Mouse (Mus musculus): ENCODE measurements around the gene Prss53. TPM values are rescaled to one million over a fixed set of nuclear protein-coding genes. Genes with fewer than 3 reads are reported as not detected.

Prss53 gene
- total and polyA plus RNA-seq, 3 experiments = 0.30 TPM; not detected in 2

- in situ Hi-C loops (cut with MboI; ENCODE audit: low pct_ligation_motif_present, low pct_unique_long_range_greater_than_20kb, low sequenced_read_pairs) = loop anchor here (10.0 kb wide), 1 partner anchor 1218 kb away; the partner anchor contains the start of gene Coro1a
- no peaks in the 10 kb centered on the region for H3K27me3 ChIP-seq (replicated peaks)
- no peaks in the 10 kb centered on the region for H3K9me3 ChIP-seq (replicated peaks; ENCODE audit: low read length)
- H3K4me2 ChIP-seq (ENCODE audit: insufficient read depth, low read depth, poor library complexity, severe bottlenecking) = no peak overlapping the region
- dilution Hi-C loops (cut with MboI; ENCODE audit: extremely low pct_ligation_motif_present, extremely low pct_unique_long_range_greater_than_20kb, low sequenced_read_pairs) = no loop called here
- TF ChIP-seq JUN (IDR thresholded peaks at IDR 0.05; ENCODE audit: insufficient read depth, low read depth, low read length) (no peak), ELF1 (IDR thresholded peaks at IDR 0.05; ENCODE audit: low read depth, low read length) (0 out of 2 replicates have a peak, but pooled peaks have one; percentile 9), USF1 (IDR thresholded peaks at IDR 0.05; ENCODE audit: low read depth, low read length) (no peak)
- peak; percentile 45 for DNase-seq (ENCODE audit: extremely low read depth)
- H3K4me1 ChIP-seq (ENCODE audit: control insufficient read depth in 1 of 2, insufficient read depth in 2 of 2) = peaks cover 5 to 20% of the 10 kb centered on the region in 2 experiments
- peaks cover 24 to 67% of the 10 kb centered on the region in 2 experiments for H3K36me3 ChIP-seq (replicated peaks in 1 of 2; ENCODE audit: control insufficient read depth in 1 of 2, insufficient read depth in 1 of 2, low read length in 1 of 2)
- H3K9ac ChIP-seq (ENCODE audit: insufficient read depth, low read depth) = no peak overlapping the region
- peak overlapping the region; percentile 9; the same call in 1 of the 2 replicates for H3K27ac ChIP-seq (ENCODE audit: insufficient read depth, low read depth)
- no peak overlapping the region for H3K4me3 ChIP-seq (replicated peaks in 1 of 3; ENCODE audit: low read depth in 2 of 3, low read length in 2 of 3, poor library complexity in 1 of 3)
- H3K79me2 ChIP-seq (replicated peaks; ENCODE audit: control insufficient read depth, extremely low read depth, insufficient read depth, poor library complexity, severe bottlenecking) = no peaks in the 10 kb centered on the region
Measured at GRCm38 (mm10) chr7:127922451-127923275, 31.9 kb upstream of the Prss53 start.

GRCm38 (mm10) chr7:127921516-127921915 is 30.7 kb upstream of the Prss53 start:
- peaks cover 8 to 28% of the 10 kb centered on the region in 2 experiments for H3K4me1 ChIP-seq (ENCODE audit: control insufficient read depth in 1 of 2, insufficient read depth in 2 of 2)
- H3K27me3 ChIP-seq (replicated peaks) = no peaks in the 10 kb centered on the region
- no peak overlapping the region for H3K9ac ChIP-seq (ENCODE audit: insufficient read depth, low read depth)
- dilution Hi-C loops (cut with MboI; ENCODE audit: extremely low pct_ligation_motif_present, extremely low pct_unique_long_range_greater_than_20kb, low sequenced_read_pairs) = no loop called here
- H3K9me3 ChIP-seq (replicated peaks; ENCODE audit: low read length) = no peaks in the 10 kb centered on the region
- H3K4me3 ChIP-seq (replicated peaks in 1 of 3; ENCODE audit: low read depth in 2 of 3, low read length in 2 of 3, poor library complexity in 1 of 3) = no peak overlapping the region
- TF ChIP-seq CTCF (conservative IDR thresholded peaks at IDR 0.05 in 1 of 2, IDR thresholded peaks at IDR 0.05 in 1 of 2; ENCODE audit: low read depth in 2 of 2, low read length in 2 of 2) (peak; percentile 11 to 70; a peak in 2 of 4 replicates), SIN3A (IDR thresholded peaks at IDR 0.05; ENCODE audit: low read length) (no peak), RAD21 (IDR thresholded peaks at IDR 0.05; ENCODE audit: low read depth, low read length) (peak; percentile 47), SMC3 (IDR thresholded peaks at IDR 0.05; ENCODE audit: low read depth, low read length) (peak; percentile 44)
- no peak overlapping the region for H3K27ac ChIP-seq (ENCODE audit: insufficient read depth, low read depth)
- no peaks in the 10 kb centered on the region for H3K79me2 ChIP-seq (replicated peaks; ENCODE audit: control insufficient read depth, extremely low read depth, insufficient read depth, poor library complexity, severe bottlenecking)
- peaks cover 26 to 65% of the 10 kb centered on the region in 2 experiments for H3K36me3 ChIP-seq (replicated peaks in 1 of 2; ENCODE audit: control insufficient read depth in 1 of 2, insufficient read depth in 1 of 2, low read length in 1 of 2)
- in situ Hi-C loops (cut with MboI; ENCODE audit: low pct_ligation_motif_present, low pct_unique_long_range_greater_than_20kb, low sequenced_read_pairs) = loop anchor here (10.0 kb wide), 1 partner anchor 1217 kb away; the partner anchor contains the start of gene Coro1a
- H3K4me2 ChIP-seq (ENCODE audit: insufficient read depth, low read depth, poor library complexity, severe bottlenecking) = no peak overlapping the region
- DNase-seq (ENCODE audit: extremely low read depth) = peak; percentile 56

- no peak overlapping the region for H3K9ac ChIP-seq (ENCODE audit: insufficient read depth, low read depth)
- peaks cover 8 to 42% of the 10 kb centered on the region in 2 experiments for H3K4me1 ChIP-seq (ENCODE audit: control insufficient read depth in 1 of 2, insufficient read depth in 2 of 2)
- dilution Hi-C loops (cut with MboI; ENCODE audit: extremely low pct_ligation_motif_present, extremely low pct_unique_long_range_greater_than_20kb, low sequenced_read_pairs) = no loop called here
- in situ Hi-C loops (cut with MboI; ENCODE audit: low pct_ligation_motif_present, low pct_unique_long_range_greater_than_20kb, low sequenced_read_pairs) = no loop called here
- no peaks in the 10 kb centered on the region for H3K9me3 ChIP-seq (replicated peaks; ENCODE audit: low read length)
- H3K4me3 ChIP-seq (replicated peaks in 1 of 3; ENCODE audit: low read depth in 2 of 3, low read length in 2 of 3, poor library complexity in 1 of 3) = no peak overlapping the region
- TF ChIP-seq NRF1 (IDR thresholded peaks at IDR 0.05; ENCODE audit: low read depth, low read length) = no peak
- no peak for TF ChIP-seq BHLHE40 (IDR thresholded peaks at IDR 0.05; ENCODE audit: low read depth, low read length)
- TF ChIP-seq MAX (IDR thresholded peaks at IDR 0.05; ENCODE audit: low read length) = no peak
- TF ChIP-seq ZNF384 (IDR thresholded peaks at IDR 0.05; ENCODE audit: low read depth, low read length) = 0 out of 2 replicates have a peak, but pooled peaks have one; percentile 11
- TF ChIP-seq IRF4 (IDR thresholded peaks at IDR 0.05; ENCODE audit: low read depth, low read length) = no peak
- no peak for TF ChIP-seq USF1 (IDR thresholded peaks at IDR 0.05; ENCODE audit: low read depth, low read length)
- no peak for TF ChIP-seq ETS1 (conservative IDR thresholded peaks at IDR 0.05; ENCODE audit: low read depth, low read length)
- TF ChIP-seq CTCF (conservative IDR thresholded peaks at IDR 0.05 in 1 of 2, IDR thresholded peaks at IDR 0.05 in 1 of 2; ENCODE audit: low read depth in 2 of 2, low read length in 2 of 2) = peak; percentile 8 to 62; a peak in 2 of 4 replicates
- no peak; the same call in 1 of the 2 replicates for TF ChIP-seq SMC3 (IDR thresholded peaks at IDR 0.05; ENCODE audit: low read depth, low read length)
- TF ChIP-seq EP300 (IDR thresholded peaks at IDR 0.05; ENCODE audit: low read length) = no peak
- peak; percentile 29 for TF ChIP-seq RAD21 (IDR thresholded peaks at IDR 0.05; ENCODE audit: low read depth, low read length)
- H3K36me3 ChIP-seq (replicated peaks in 1 of 2; ENCODE audit: control insufficient read depth in 1 of 2, insufficient read depth in 1 of 2, low read length in 1 of 2) = peaks cover 12 to 47% of the 10 kb centered on the region in 2 experiments
- DNase-seq (ENCODE audit: extremely low read depth) = peak; percentile 54
- H3K27me3 ChIP-seq (replicated peaks) = no peaks in the 10 kb centered on the region
- H3K27ac ChIP-seq (ENCODE audit: insufficient read depth, low read depth) = no peak overlapping the region
- no peaks in the 10 kb centered on the region for H3K79me2 ChIP-seq (replicated peaks; ENCODE audit: control insufficient read depth, extremely low read depth, insufficient read depth, poor library complexity, severe bottlenecking)
- no peak overlapping the region for H3K4me2 ChIP-seq (ENCODE audit: insufficient read depth, low read depth, poor library complexity, severe bottlenecking)
Measured at GRCm38 (mm10) chr7:127919290-127919689, 28.5 kb upstream of the Prss53 start.

Measured in CH12.LX (cell line).